Mouse (Mus musculus): ENCODE results near the gene Gm29554.
"Not testable (repeated sequence)": the region's sequence is repeated elsewhere in the genome, so short reads cannot be mapped to it uniquely, and the experiment has no call there.

Gm29554 gene

DNA sequence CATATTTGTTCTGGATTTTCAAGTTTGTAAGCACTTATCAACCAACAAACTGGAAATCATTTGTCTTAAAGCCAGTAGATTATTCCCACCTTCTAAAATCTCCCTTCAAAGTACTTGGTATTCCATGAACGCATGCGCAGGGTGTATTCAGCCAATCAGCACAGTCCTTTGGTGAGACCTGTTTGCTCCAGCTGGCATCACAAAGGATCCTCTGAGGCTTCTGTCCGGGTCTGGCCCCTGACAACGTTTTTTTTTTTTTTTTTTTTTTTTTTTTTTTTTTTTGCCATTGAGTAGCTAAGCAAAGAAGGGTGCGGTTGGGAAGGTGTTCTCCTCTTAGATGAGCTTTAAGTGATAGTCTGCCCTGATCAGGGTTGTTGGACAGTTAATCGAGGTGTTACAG lies at the start of gene Gm29554:
TSS of gene Gm29554 (plus strand) at position 301 of the 400 bp plus-strand sequence.
- DNase-seq, result not testable (repeated sequence)

All from spleen, adult 18-20 months (tissue).